ENCODE assay signal across 29 mouse cellular contexts in the genomic region with DNA sequence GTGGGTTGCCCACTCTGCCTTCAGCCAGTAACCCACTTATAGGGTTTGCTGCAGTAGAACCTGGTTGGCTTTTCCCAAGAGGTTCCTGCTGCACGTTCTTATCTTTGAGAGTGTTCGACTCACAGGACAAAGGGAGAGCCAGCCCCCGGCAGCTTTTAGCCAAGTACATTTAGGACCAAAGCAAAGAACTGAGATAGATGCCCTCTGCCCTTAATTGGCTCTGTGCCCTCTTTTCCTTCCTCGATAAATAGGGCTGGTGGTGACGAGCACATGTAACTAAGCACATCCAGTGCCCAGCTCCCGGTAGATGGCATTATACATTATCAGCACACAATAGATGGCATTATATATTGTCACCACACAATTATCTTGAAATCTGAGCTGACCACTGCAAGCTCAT.
DNase-seq lines count a peak whose midpoint lies in the region; ATAC-seq and TF ChIP-seq lines count a peak whose summit lies in the region.
"Had no signal": no experiment of that assay in that cellular context is flagged by ENCODE, and none has a peak within 500 bp of the region (broad histone marks: within the 10 kb centered on the region; RNA-seq: fewer than 3 reads in every experiment).

No protein-coding gene starts in this region.

- TF ChIP-seq CTCF in kidney, adult 2 months (conservative IDR thresholded peaks at IDR 0.05; ENCODE audit: insufficient read depth, insufficient read length, low read depth, low read length), result no peak

- H3K4me1 ChIP-seq in kidney, adult 2 months (ENCODE audit: control insufficient read depth, insufficient read depth, low read length), result no peaks in the 10 kb centered on the region
- peaks cover 20% of the 10 kb centered on the region for H3K4me1 ChIP-seq in kidney, embryonic 16.5 days (ENCODE audit: insufficient read depth, low read length)
- peaks cover 35% of the 10 kb centered on the region for H3K4me1 ChIP-seq in heart, embryonic 12.5 days (replicated peaks)

- peak; percentile 2 for DNase-seq in kidney, adult 2 months
- DNase-seq in MN1 (ENCODE audit: low spot score), result peak; percentile 58
- peak; percentile 30 to 48 for DNase-seq in heart, postnatal 10 days
- no peak for DNase-seq in layer of hippocampus, adult 11-12 months (ENCODE audit: low spot score)
- no peak for DNase-seq in B cell, adult 2 months
- DNase-seq: adrenal gland, postnatal 25 days; cerebellum, adult 11-12 months; cerebellum, adult 9-11 months; embryo, embryonic 11 days; gastrocnemius, postnatal 36 days; kidney, adult 18-20 months; kidney, postnatal 10 days; liver; lung, adult 2 months; lung, postnatal 10 days; right cerebral cortex, adult 18-20 months; right cerebral cortex, postnatal 4 days had no signal

- H3K27ac ChIP-seq in kidney, adult 2 months (ENCODE audit: insufficient read depth, low read depth, low read length), result no peak overlapping the region
- no peak overlapping the region for H3K27ac ChIP-seq in kidney, embryonic 16.5 days (ENCODE audit: low read length)
- no peak overlapping the region for H3K27ac ChIP-seq in heart, embryonic 12.5 days (ENCODE audit: poor library complexity, severe bottlenecking)
- H3K27ac ChIP-seq: embryonic facial prominence, embryonic 12.5 days; heart, embryonic 13.5 days; liver, embryonic 14.5 days; macrophage; midbrain, embryonic 13.5 days; stomach, postnatal 0 days had no signal

- H3K9me3 ChIP-seq in kidney, embryonic 16.5 days (ENCODE audit: low read length), result no peaks in the 10 kb centered on the region
- H3K9me3 ChIP-seq in heart, embryonic 12.5 days (replicated peaks), result no peaks in the 10 kb centered on the region
- H3K9me3 ChIP-seq: embryonic facial prominence, embryonic 12.5 days; heart, embryonic 13.5 days; midbrain, embryonic 13.5 days had no signal

- no peak overlapping the region for H3K9ac ChIP-seq in kidney, embryonic 16.5 days (replicated peaks; ENCODE audit: low read length)
- H3K9ac ChIP-seq in heart, embryonic 12.5 days, result no peak overlapping the region
- H3K9ac ChIP-seq: embryonic facial prominence, embryonic 12.5 days; heart, embryonic 13.5 days; liver, embryonic 14.5 days; midbrain, embryonic 13.5 days had no signal

- intact Hi-C loops in heart, postnatal 10 days (cut with DNase I), result no loop called here

- WGBS in kidney, adult 2 months, result 32% methylated on average over 6 of the region's 6 CpGs
- WGBS in kidney, embryonic 16.5 days, result 25% methylated on average over 6 of the region's 6 CpGs
- 20% methylated on average over 6 of the region's 6 CpGs for WGBS in heart, embryonic 12.5 days

- no peak overlapping the region for H3K4me3 ChIP-seq in kidney, adult 2 months (ENCODE audit: insufficient read depth, low read depth, low read length)
- no peak overlapping the region for H3K4me3 ChIP-seq in kidney, embryonic 16.5 days (ENCODE audit: low read length)
- H3K4me3 ChIP-seq in heart, embryonic 12.5 days, result no peak overlapping the region
- H3K4me3 ChIP-seq: embryonic facial prominence, embryonic 12.5 days; heart, embryonic 13.5 days; midbrain, embryonic 13.5 days had no signal

- H3K4me2 ChIP-seq in kidney, embryonic 16.5 days (replicated peaks; ENCODE audit: low read depth, low read length), result no peak overlapping the region
- H3K4me2 ChIP-seq in heart, embryonic 12.5 days, result 0 out of 2 replicates have a peak overlapping the region, but pooled peaks have one; percentile 11
- H3K4me2 ChIP-seq: embryonic facial prominence, embryonic 12.5 days; heart, embryonic 13.5 days; midbrain, embryonic 13.5 days had no signal

- H3K36me3 ChIP-seq in kidney, adult 2 months (ENCODE audit: control insufficient read depth, insufficient read depth, low read length), result no peaks in the 10 kb centered on the region
- H3K36me3 ChIP-seq in kidney, embryonic 16.5 days (ENCODE audit: insufficient read depth, low read length), result no peaks in the 10 kb centered on the region
- H3K36me3 ChIP-seq in heart, embryonic 12.5 days, result no peaks in the 10 kb centered on the region
- H3K36me3 ChIP-seq: embryonic facial prominence, embryonic 12.5 days; G1E; heart, embryonic 13.5 days; midbrain, embryonic 13.5 days had no signal

- no peak for TF ChIP-seq POLR2A in kidney, adult 2 months (IDR thresholded peaks at IDR 0.05; ENCODE audit: low read depth, low read length)

- no peak for ATAC-seq in kidney, embryonic 16.5 days (ENCODE audit: low FRiP score, low TSS enrichment)
- no peak for ATAC-seq in heart, embryonic 12.5 days (ENCODE audit: insufficient number of reproducible peaks, low FRiP score)
- ATAC-seq: forebrain, embryonic 14.5 days; hindbrain, embryonic 16.5 days; midbrain, embryonic 13.5 days; Patski had no signal

- no peaks in the 10 kb centered on the region for H3K27me3 ChIP-seq in kidney, adult 2 months (replicated peaks; ENCODE audit: control insufficient read depth, insufficient read depth, low read length)
- H3K27me3 ChIP-seq in kidney, embryonic 16.5 days (ENCODE audit: insufficient read depth, low read length), result peaks cover 10% of the 10 kb centered on the region
- H3K27me3 ChIP-seq in heart, embryonic 12.5 days (replicated peaks), result no peaks in the 10 kb centered on the region
- H3K27me3 ChIP-seq: embryonic facial prominence, embryonic 12.5 days had no signal

Comparison
In these comparisons a context has a peak if more than half of its experiments do, and no peak if none do; other contexts are left out.
1. DNase-seq: peak in kidney, adult 2 months (single experiment), MN1 (single experiment) and heart, postnatal 10 days (2 of 2); none in layer of hippocampus, adult 11-12 months (single experiment) and B cell, adult 2 months (0 of 2).